Mouse (Mus musculus) kidney, postnatal 36 days (tissue): ENCODE measurements at regions not wholly inside any gene's neighbourhood (a gene's known extent, or its start where the extent isn't known, plus 50 kb on each side); places are given as distances from the start of the nearest gene placed in this dataset.
A peak's percentile ranks its signal among the peaks of the same experiment; 100 is the strongest.

Experiments
- DNase-seq, 2 experiments: peaks; one replicate each; pipeline ENCODE4 v3.0.0; 2021 to 2022; ENCODE audit warnings: mixed read lengths in 2 of 2

- DNase-seq: no peak
These were observed 386.9 kb upstream of the Dynlrb2 start for GRCm38 (mm10) chr8:116117919-116118318.

- no peak for DNase-seq
These were observed 388.1 kb upstream of the Dynlrb2 start for GRCm38 (mm10) chr8:116116625-116117024.

- DNase-seq: peak; percentile 67 to 79
These were observed 388.9 kb upstream of the Dynlrb2 start for GRCm38 (mm10) chr8:116115811-116116372.

GRCm38 (mm10) chr8:116114978-116115377 is 389.8 kb upstream of the Dynlrb2 start:
- DNase-seq: no peak

- peak; percentile 44 to 62 for DNase-seq
These were observed 390.3 kb upstream of the Dynlrb2 start for GRCm38 (mm10) chr8:116114502-116114901.

- no peak for DNase-seq
These were observed 393.6 kb upstream of the Dynlrb2 start for GRCm38 (mm10) chr8:116111168-116111567.

GRCm38 (mm10) chr8:116096666-116097065 is 389.1 kb upstream of the Maf start:
- DNase-seq: peak; percentile 45 to 71

- no peak for DNase-seq
These were observed 375.6 kb upstream of the Maf start for GRCm38 (mm10) chr8:116083156-116083555.

- no peak for DNase-seq
These were observed 371.3 kb upstream of the Maf start for GRCm38 (mm10) chr8:116078849-116079407.

GRCm38 (mm10) chr8:116071497-116071896 is 363.9 kb upstream of the Maf start:
- no peak for DNase-seq

GRCm38 (mm10) chr8:116069538-116069937 is 361.9 kb upstream of the Maf start:
- DNase-seq: no peak

- DNase-seq: no peak
These were observed 360.4 kb upstream of the Maf start for GRCm38 (mm10) chr8:116067978-116068375.

- no peak for DNase-seq
These were observed 359.8 kb upstream of the Maf start for GRCm38 (mm10) chr8:116067182-116067977.

GRCm38 (mm10) chr8:116065871-116066270 is 358.3 kb upstream of the Maf start:
- no peak for DNase-seq

GRCm38 (mm10) chr8:116065327-116065726 is 357.7 kb upstream of the Maf start:
- DNase-seq: no peak

GRCm38 (mm10) chr8:116064562-116064961 is 357.0 kb upstream of the Maf start:
- DNase-seq: peak in 1 of 2 experiments; percentile 8

- DNase-seq: peak; percentile 23 to 36
These were observed 355.9 kb upstream of the Maf start for GRCm38 (mm10) chr8:116063541-116063940.

- DNase-seq: no peak
These were observed 345.9 kb upstream of the Maf start for GRCm38 (mm10) chr8:116053483-116053882.

GRCm38 (mm10) chr8:116053043-116053442 is 345.4 kb upstream of the Maf start:
- DNase-seq: no peak

GRCm38 (mm10) chr8:116048480-116048879 is 340.9 kb upstream of the Maf start:
- DNase-seq: no peak

GRCm38 (mm10) chr8:116046859-116047258 is 339.3 kb upstream of the Maf start:
- DNase-seq: no peak

- no peak for DNase-seq
These were observed 337.9 kb upstream of the Maf start for GRCm38 (mm10) chr8:116045526-116045925.

GRCm38 (mm10) chr8:116043381-116043780 is 335.8 kb upstream of the Maf start:
- no peak for DNase-seq

- DNase-seq: no peak
These were observed 323.4 kb upstream of the Maf start for GRCm38 (mm10) chr8:116030966-116031365.
